Mouse (Mus musculus): ENCODE data around the gene Kif3b.

The Kif3b gene

DNA sequence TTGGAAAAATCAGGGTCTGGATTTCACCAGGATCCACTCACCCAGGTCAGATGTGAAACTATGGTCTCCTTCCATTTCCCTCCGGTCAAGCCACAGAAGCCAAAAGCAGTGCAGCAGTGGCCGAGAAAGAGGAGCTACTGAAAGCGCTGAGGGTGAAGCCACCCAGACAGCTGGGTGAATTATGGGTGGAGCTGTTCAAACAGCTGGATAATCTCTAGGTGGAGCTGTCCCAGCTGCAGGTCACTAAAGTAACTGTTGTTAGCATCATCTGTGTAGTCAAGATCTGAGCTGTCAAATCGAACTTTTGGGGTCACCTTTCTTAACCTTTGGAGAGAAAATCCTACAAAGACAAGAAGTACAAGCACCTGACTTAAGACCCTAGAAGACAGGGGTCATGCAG, 7.2 kb downstream of the Kif3b start:
- no peak for DNase-seq (ENCODE audit: low spot score)

DNA sequence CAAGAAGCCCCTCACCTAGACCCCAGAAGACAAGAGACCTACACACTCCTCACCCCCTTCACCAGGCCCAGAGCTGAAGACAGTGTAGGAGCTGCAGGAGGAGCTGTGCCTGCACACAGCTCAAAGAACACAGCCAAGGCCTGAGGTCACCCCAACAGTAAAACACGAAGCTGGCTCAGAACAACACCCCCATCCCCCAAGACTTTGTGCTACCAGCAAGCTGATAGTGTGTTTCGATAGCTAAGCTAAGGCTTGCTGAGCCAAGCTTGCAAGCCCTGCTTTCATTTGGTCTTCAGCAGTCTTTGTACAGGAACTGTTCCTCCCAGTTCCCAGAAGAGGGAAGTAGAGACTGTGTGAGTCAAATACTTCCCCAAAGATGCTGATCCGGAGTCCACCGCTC, 7.7 kb downstream of the Kif3b start:
- DNase-seq (ENCODE audit: low spot score), result peak; percentile 46

DNA sequence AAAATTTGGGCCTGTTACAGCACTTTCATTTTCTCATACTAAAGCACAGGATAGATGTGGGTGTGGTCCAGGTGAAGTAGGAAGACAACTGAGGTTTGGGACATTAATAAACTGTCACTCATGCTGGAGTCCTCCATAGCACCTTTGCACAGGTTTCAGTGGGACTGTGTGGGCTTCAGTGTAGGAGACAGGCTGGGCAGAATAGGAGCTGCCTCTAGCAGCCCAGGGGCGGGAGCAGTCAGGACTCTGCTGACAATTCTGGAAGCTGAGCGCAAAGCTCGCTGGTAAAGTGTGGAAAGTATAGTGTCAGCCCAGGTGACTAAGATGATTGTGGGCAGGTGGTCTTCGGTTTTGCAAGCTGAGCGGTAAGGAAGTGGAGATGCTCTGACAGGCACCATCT, 9.9 kb downstream of the Kif3b start:
- DNase-seq (ENCODE audit: low spot score), result no peak

DNA sequence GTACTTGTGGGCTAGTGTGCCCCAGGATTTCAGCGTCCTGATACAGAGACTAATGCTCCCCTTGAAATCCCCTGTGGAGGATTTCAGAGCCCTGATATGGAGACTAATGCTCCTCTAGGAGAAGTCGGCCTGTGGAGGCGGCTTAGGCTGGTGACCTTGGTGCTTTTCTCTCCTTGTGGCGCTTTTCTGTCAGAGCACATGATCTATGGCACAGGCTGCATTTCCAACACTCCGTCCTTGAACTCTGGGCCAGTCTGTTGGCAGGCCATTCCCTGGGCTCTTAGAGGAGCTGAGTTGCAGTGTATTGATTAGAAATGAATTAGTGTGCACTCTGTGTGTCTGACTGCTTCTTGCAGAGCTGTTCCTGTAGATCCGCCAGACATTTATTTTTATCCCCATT, 14.0 kb downstream of the Kif3b start:
- peak; percentile 81 for DNase-seq (ENCODE audit: low spot score)

DNA sequence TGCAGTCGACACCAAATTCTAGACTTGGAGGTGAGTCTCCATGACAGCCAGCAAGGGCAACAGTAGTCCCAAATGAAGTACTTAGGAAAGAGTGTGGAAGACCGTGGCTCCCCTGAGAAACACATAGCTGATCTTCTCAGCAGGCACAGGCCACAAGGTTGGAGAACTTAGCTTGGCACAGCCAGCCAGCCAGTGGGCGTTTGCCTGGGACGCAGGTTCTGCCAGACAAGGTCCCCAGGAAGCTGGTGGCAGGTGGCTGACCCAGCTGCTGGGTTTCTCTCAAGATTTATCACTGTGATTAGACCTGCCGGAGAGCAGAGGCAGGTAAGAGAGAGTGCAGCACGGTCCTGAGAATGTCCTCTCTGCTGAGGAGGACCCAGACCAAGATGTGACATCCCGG, 17.4 kb downstream of the Kif3b start:
- no peak for DNase-seq (ENCODE audit: low spot score)

DNA sequence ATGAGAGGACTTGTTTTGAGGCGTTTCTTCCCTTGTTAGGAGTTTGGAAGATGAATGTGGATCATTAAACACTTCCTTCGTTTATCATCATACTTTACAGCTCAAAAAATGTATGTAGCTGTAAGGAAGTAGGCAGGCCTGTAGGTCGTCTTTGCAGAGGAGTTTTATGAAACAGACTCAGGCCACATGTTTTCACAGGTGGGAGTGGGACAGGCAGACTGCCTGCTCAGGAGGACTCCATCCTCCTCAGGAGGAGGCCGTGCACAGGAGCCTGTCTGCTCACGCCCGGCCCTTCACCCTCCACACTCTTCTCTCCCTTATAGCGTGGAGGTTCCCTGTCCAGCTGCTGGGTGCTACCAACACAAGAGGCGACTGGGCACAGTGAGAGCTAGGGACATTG, 17.9 kb downstream of the Kif3b start:
- DNase-seq (ENCODE audit: low spot score), result no peak

DNA sequence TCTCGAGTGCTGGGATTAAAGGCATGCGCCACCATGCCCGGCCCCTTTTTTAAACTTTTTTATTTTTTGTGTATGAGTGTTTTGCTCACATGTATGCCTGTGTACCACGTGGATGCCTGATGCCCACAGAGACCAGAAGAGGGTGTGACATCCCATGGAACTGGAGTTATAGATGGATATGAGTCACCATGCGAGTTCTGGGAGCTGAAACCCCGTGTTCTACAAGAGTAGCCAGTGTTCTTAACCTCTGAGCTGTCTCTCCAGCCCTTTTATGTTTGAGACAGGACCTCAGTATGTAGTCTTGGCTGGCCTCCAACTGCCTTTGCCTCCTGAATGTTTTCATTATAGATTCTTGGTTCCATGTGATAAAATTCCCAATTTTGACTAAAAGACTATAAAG, 19.0 kb downstream of the Kif3b start:
- DNase-seq (ENCODE audit: low spot score), result no peak

DNA sequence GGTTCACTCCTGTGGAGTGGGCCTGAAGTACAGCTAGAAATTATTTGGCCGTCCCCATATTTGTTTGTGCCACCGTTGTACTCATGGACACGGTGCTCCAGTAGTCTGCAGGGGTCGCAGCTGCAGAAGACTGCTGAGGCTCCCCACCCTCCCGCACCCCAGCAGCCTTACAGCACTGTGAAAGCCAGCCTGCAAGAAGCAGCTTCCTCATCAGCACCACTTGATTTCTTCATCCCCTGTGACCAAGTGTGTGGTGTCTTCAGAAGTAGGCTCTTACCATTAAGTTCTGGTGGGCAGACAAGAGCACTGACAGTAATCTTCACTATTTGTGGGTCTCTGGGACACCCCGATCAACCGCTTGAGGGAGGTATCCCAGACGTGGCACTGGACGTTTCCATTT, 21.7 kb downstream of the Kif3b start:
- no peak for DNase-seq (ENCODE audit: low spot score)

DNA sequence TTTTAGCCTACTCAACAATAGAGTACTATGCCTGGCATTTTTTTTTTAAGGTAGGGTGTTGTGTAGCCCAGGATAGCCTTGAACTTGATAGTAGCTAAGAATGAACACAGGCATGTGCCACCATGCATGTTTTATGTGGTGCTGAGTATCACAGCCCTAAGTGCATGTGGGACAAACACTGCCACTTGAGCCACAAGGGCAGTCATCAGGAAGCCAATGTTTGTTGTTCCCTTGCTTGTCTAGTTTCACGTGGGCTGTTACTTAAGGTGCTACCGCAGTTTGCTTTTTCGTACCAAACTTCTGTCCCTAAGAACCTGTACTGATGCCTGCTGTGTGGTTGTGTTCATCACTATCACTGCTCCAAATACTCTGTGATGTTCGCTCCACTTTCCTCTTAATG, 27.2 kb downstream of the Kif3b start:
- DNase-seq (ENCODE audit: low spot score), result no peak

DNA sequence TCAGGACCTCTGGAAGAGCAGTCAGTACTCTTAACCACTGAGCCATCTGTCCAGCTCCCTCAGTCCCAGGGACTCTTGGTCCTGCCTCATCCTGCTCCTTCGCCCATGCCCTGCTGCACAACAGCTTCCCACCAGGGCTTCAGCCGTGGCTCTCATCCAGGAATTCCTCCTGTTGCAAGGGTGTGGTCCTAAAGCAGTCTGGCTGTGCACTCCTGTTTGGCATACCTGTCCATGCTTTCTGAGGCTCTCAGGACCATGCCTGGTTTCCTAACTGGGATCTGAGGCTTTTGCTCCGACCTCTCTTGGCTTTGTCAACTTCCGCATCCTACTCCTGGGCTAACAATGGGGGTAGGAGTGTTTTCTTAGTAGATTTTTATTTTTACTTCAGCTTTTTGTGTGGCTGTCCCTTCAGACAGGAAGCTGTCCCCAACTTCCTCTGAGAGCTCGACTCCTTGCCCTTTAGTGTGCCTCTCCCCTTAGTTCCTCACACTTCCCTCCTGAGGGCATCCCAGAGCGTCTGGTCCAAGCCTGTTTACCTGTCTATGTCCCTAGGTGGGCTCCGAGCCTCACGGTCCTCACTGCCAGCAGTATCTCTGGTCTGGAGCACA, 27.9 kb downstream of the Kif3b start:
- no peak for DNase-seq (ENCODE audit: low spot score)

DNA sequence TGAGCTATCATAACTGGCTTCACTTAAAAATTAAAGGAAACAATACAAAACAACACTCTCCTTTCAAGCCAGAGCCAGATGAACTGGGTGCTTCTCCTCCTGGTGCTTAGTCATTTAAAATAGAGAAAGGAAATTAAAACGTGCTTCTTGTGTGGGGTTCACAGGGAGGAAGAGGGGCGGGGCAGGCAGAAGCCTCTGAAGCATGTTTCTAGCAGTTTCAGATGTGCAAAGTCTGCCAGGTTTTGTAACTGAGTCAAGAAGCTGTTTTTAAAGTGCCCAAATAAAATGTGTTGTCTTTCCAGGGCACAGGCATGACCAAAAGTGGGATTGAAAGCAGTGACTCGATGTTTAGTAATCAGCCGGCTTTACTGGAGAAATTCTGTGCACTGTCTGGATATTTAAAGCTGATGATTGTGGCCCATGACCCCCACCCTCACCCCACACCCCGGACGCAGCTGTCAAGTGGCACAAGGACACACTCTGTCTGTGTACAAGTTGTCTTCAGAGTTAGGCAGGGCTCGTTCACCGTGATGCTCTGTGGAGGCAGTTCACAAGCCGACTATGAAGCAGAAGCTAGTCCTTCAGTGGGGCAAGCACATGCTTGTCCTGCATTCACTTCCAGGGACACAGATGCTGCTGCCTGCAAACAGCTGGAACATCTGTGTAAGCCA, 34.6 kb downstream of the Kif3b start:
- DNase-seq (ENCODE audit: low spot score), result no peak

DNA sequence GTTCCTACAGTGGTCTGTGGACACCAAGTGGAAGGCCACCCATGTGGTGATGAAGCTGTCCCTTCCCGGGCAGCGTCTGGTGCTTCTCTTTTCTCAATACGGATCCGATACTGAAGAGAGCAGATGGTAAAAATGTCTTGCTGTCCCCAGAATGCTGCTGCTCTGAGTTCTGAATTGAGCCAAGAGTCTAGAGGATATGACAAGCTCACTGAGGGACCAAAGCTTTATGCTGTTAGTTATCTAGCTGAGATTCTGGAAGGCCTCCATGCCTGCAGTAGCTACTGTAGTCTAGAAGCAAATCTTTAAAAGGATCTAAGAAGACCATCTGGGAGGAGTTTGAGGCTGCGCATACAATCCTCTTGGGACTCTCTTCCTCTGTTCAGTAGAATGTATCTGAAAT, 41.1 kb downstream of the Kif3b start:
- no peak for DNase-seq (ENCODE audit: low spot score)

DNA sequence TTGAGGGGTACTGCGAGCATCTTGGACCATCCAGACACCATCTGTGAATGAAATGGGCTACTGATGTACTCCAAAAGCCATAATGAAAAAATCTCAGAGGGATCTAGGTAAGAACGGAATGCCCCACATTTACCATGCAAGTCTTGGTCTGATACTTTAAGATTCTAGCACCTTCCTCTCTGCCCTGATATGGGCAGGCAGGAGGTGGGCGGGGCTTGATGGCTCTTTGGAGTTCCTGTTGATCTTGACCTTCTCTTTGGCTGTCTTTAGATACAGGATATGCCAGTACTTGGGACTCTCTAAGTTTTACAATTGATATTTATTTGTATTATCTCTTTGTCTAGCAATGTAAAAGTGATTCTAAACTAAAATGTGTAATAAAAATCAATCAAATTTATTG, 41.8 kb downstream of the Kif3b start:
- no peak for DNase-seq (ENCODE audit: low spot score)

DNA sequence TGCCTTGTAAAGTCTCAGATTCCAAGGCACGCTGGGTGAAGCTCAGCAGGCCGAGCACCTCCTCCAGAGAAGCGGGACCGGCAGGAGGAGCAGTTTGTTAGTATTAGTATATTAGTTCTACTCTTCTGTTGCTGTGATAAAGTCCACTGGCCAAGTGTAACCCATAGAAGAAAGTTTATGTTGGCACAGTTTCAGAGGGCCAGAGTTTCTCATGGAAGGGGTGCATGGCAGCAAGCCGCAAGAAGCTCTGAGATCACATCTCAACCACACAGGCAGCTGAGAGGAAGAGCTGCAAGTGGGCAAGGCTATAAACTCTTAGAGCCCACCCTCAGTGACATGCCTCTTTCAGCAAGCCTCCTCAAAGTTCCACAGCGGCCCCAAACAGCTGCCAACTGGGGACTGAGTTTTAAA, 42.6 kb downstream of the Kif3b start:
- no peak for DNase-seq (ENCODE audit: low spot score)

DNA sequence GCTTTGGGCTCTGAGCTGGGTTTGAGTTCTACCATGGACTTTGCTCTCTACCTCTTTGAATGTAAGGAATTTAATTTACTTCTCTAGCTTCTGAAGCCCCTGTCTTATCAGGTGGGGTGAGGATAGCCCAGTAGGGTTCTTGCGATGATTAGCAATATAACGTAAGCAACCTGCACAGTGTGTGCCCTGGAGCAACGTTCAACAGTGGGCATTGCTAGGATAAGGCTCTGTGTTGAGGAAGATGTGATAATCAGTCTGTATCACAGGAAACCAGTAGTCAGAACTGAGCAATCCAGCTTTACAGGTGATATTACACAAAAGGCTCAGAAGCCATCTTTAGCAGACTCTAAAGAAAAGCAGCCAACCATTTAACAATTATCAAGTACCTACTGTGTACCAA, 43.1 kb downstream of the Kif3b start:
- no peak for DNase-seq (ENCODE audit: low spot score)

DNA sequence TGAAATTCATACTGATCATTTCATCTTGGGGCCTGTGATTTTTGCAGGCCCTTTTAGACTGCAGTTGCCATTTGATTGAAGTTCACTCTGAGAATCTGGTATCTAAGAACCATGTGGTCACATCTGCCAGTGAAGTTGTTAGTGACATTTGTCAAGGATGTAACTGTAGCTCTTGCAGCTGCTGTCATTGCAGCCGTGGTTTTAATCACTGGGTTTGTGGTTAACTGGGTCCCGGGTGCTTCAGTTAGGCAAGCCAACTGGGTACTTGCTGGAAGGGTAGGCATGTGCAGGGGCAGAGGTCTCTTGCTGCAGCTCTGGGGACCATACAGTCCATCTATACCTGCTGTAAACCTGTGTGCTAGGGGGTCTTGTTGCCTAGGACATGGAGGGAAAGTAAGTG, 44.9 kb downstream of the Kif3b start:
- DNase-seq (ENCODE audit: low spot score), result no peak

DNA sequence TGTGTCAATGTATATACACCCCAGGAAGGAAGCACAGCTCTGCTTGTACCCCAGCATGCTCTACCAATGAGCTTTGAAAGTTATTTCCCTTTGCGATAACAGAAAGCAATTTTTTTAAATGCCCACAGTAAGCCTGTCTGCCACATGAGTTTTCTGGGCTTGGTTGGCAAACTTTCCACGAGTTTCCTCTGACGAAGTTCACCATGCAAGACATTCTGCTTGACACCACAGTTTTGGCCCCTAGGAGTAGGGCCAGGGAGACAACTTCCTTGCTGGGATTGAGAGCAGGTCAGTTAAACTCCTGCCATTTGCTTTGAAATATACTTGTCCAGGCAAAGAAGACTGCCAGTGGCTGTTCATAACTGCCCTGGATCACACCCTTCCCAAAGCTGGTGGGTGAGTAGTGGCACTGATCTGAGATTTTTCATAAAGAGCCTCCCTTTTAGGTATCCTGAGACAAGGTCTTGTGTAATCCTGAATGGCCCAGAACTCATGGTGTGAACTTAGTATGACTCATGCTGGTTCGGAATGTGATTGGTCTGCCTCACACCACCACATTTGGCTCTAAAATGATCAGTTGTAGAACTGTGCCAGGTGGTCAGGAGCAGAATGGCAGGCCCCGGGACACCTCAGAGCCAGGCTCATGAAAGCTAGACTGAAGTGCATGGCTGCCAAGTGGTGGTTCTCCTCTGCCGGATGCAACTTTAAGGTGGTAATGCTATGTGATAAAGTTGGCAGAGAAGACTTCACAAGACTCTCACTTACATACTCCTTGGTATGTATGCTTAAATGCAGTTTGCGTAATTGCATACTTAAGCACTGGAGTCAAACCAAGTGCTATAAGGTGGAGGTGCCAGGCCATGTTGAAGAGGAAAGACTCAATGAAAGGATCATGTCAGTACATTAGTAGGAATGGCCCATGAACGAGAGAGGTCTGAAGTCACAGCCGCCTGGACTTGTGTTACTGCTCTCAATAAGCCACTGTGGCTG, 47.4 kb downstream of the Kif3b start:
- no peak for DNase-seq (ENCODE audit: low spot score)

DNA sequence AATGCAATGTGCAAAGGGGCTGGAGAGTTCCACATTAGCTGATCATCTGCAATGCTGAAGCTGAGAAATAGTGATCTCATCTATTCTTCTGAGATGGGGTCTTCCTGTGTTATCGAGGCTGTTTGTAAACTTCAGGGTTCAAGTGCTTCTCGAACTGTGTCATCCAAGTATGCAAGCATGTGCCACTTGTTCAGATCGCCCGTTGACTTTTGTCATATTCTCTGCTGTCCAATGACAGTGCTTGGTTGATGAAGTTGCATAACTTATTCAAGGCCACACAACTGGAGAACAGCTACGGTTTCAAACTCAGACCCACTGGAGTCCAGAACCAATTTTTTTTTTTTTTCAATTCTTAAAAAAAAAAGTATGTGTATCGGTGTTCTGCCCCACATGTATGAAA, 51.0 kb downstream of the Kif3b start:
- DNase-seq (ENCODE audit: low spot score), result no peak

DNA sequence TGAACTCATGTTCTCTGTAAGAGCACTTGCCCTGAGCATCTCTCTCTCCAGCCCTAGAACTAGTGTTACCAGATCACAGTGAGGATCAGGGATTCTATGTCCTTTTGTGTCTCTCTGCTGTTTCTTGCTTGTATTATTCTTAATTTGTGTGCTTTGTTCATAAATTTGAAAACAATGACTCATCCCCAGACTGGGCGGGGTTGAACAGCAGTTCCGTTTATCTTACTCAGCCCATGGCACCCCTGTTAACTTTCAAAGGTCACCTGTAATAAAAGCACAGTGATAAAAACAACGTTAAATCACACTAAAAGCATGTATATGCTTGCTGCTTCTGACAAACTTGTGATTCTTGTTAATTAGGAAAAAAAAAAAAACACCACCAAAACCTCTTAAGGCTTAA, 51.4 kb downstream of the Kif3b start:
- DNase-seq (ENCODE audit: low spot score), result no peak

DNA sequence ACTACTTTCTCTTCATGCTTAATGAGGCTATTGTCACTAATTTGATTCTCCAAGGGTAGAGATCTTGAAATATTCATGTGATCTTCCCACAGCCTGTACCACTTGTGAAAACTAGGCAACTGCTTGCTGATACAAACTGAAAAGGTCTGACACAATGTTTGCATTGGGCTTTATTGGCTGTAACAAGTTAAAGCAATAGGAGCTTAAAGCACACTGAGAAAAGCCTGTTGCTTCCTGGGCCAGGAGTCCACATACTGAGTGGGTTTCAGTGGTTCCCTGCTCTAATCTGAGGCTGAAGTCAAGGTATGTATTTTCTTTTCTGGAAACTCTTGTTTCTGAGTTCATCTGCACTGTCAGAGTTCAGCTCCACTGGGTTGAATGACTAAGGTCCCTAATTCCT, 52.0 kb downstream of the Kif3b start:
- DNase-seq (ENCODE audit: low spot score), result no peak

DNA sequence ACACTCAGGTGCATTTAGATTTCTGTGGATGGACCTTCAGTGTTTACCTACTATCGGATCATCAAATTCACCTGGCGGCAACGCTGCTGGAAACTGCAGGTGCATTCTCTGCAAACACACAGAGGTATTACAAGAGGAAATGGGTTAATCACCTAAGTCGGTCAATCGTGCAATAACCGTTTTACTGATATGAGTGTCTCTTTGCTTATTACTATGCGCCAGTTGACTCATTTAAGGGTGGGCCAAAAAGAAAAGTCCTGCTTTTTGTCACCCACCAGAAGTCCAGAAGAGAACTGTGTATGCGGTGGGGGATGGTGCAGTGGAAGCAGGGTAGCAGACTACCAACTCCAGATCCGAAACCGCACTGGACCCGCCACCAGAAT, 53.8 kb downstream of the Kif3b start:
- DNase-seq (ENCODE audit: low spot score), result no peak

DNA sequence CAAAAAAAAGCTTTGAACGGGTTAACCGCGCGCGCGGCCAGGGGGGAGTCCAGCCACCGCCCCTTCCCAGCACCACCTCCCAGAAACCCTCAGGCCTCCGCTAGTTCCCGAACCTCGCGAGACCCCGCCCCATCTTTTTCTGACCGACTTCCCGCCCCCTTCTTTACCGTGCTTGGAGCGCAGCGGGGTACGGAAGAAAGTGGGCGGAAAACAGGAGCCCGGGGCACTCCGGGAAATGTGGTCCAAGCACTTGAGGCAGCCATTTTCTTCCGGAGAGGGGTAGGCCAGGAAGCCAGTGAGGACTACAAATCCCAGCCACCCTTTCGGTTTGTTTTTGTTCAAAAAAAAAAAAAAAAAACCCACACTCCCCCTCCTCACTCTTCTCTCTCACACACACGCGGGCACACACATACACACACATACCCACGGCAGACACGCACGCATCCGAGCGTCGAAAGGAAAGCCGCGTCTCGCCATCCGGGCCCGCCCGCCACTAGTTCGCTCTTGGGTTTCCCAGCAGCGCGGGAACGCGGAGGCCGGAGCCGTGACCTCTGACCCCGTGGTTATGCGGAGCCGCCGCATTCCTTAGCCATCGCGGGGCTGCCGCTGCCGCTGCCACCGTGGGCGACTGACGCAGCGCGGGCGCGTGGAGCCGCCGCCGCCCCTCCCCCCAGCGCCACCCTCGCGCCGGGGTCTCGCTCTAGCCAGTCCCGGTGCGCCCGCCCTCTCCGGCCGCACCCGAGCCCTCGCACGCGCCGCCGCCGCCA, 54.4 kb downstream of the Kif3b start, which contains the start of gene Asxl1:
Asxl1 (plus strand) TSS at position 376 of the 767 bp plus-strand sequence.
- DNase-seq (ENCODE audit: low spot score), result peak; percentile 98

Measured in ovary, adult 18-20 months (tissue).